Mouse (Mus musculus): Measurements from ENCODE around the gene Dpep2nb. TPM values are rescaled to one million over a fixed set of nuclear protein-coding genes. Genes with fewer than 3 reads are reported as not detected.

The Dpep2nb gene
- not detected in 2 replicates for polyA plus RNA-seq (2011; ENCODE audit: insufficient read depth, insufficient read length, low replicate concordance, missing spikeins)

- Histone ChIP-seq H3K4me3 (replicated peaks; ENCODE audit: control insufficient read depth, low read depth, low read length) (no peak within 1 kb of the TSS), H3K4me1 (ENCODE audit: control insufficient read depth, insufficient read depth, low read length) (peaks cover 2% of the 10 kb centered on the region; the same call in 1 of the 2 replicates), H3K27ac (ENCODE audit: control insufficient read depth, insufficient read depth, low read depth, low read length, poor library complexity) (no peak within 1 kb of the TSS)
- TF ChIP-seq POLR2A (IDR thresholded peaks at IDR 0.05; ENCODE audit: borderline replicate concordance, control insufficient read depth, low read depth, low read length), result no peak
- TF ChIP-seq CTCF (IDR thresholded peaks at IDR 0.05; ENCODE audit: control insufficient read depth, insufficient read depth, low read length), result no peak
- WGBS, result 82% methylated on average over 4 of the region's 4 CpGs
Observed at GRCm38 (mm10) chr8:106005875-106006274, at the start of gene Dpep2nb. TSS of gene Dpep2nb (minus strand) at chr8:106005975.

- peak overlapping the region; percentile 81 for H3K27ac ChIP-seq (ENCODE audit: control insufficient read depth, insufficient read depth, low read depth, low read length, poor library complexity)
- peaks cover 7% of the 10 kb centered on the region for H3K4me1 ChIP-seq (ENCODE audit: control insufficient read depth, insufficient read depth, low read length)
- 30% methylated on average over 3 of the region's 3 CpGs for WGBS
- TF ChIP-seq CTCF (IDR thresholded peaks at IDR 0.05; ENCODE audit: control insufficient read depth, insufficient read depth, low read length) (no peak), POLR2A (IDR thresholded peaks at IDR 0.05; ENCODE audit: borderline replicate concordance, control insufficient read depth, low read depth, low read length) (no peak)
- H3K4me3 ChIP-seq (replicated peaks; ENCODE audit: control insufficient read depth, low read depth, low read length), result no peak overlapping the region
Observed at GRCm38 (mm10) chr8:106055038-106055437, 49.3 kb upstream of the Dpep2nb start.

- WGBS, result 15% methylated on average over 6 of the region's 6 CpGs
- Histone ChIP-seq H3K4me3 (replicated peaks; ENCODE audit: control insufficient read depth, low read depth, low read length) (no peak overlapping the region), H3K27ac (ENCODE audit: control insufficient read depth, insufficient read depth, low read depth, low read length, poor library complexity) (peak overlapping the region; percentile 81), H3K4me1 (ENCODE audit: control insufficient read depth, insufficient read depth, low read length) (peaks cover 7% of the 10 kb centered on the region)
- TF ChIP-seq POLR2A (IDR thresholded peaks at IDR 0.05; ENCODE audit: borderline replicate concordance, control insufficient read depth, low read depth, low read length) (no peak), CTCF (IDR thresholded peaks at IDR 0.05; ENCODE audit: control insufficient read depth, insufficient read depth, low read length) (no peak)
Observed at GRCm38 (mm10) chr8:106054190-106054811, 48.5 kb upstream of the Dpep2nb start.

GRCm38 (mm10) chr8:106052510-106053089 is 46.8 kb upstream of the Dpep2nb start:
- TF ChIP-seq CTCF (IDR thresholded peaks at IDR 0.05; ENCODE audit: control insufficient read depth, insufficient read depth, low read length), result no peak
- no peak for TF ChIP-seq POLR2A (IDR thresholded peaks at IDR 0.05; ENCODE audit: borderline replicate concordance, control insufficient read depth, low read depth, low read length)
- Histone ChIP-seq H3K4me1 (ENCODE audit: control insufficient read depth, insufficient read depth, low read length) (peaks cover 7% of the 10 kb centered on the region), H3K27ac (ENCODE audit: control insufficient read depth, insufficient read depth, low read depth, low read length, poor library complexity) (peak overlapping the region; percentile 82), H3K4me3 (replicated peaks; ENCODE audit: control insufficient read depth, low read depth, low read length) (peak overlapping the region; percentile 70)
- 60% methylated on average over 9 of the region's 9 CpGs for WGBS

- WGBS, result 70% methylated on average over 3 of the region's 3 CpGs
- Histone ChIP-seq H3K4me3 (replicated peaks; ENCODE audit: control insufficient read depth, low read depth, low read length) (peak overlapping the region; percentile 17), H3K27ac (ENCODE audit: control insufficient read depth, insufficient read depth, low read depth, low read length, poor library complexity) (no peak overlapping the region), H3K4me1 (ENCODE audit: control insufficient read depth, insufficient read depth, low read length) (peaks cover 3% of the 10 kb centered on the region; the same call in 1 of the 2 replicates)
- TF ChIP-seq POLR2A (IDR thresholded peaks at IDR 0.05; ENCODE audit: borderline replicate concordance, control insufficient read depth, low read depth, low read length) (no peak), CTCF (IDR thresholded peaks at IDR 0.05; ENCODE audit: control insufficient read depth, insufficient read depth, low read length) (no peak)
Observed at GRCm38 (mm10) chr8:106051068-106051467, 45.3 kb upstream of the Dpep2nb start.

- WGBS, result 69% methylated on average over 6 of the region's 6 CpGs
- Histone ChIP-seq H3K4me3 (replicated peaks; ENCODE audit: control insufficient read depth, low read depth, low read length) (no peak overlapping the region), H3K4me1 (ENCODE audit: control insufficient read depth, insufficient read depth, low read length) (no peaks in the 10 kb centered on the region; the same call in 1 of the 2 replicates), H3K27ac (ENCODE audit: control insufficient read depth, insufficient read depth, low read depth, low read length, poor library complexity) (no peak overlapping the region)
- no peak for TF ChIP-seq CTCF (IDR thresholded peaks at IDR 0.05; ENCODE audit: control insufficient read depth, insufficient read depth, low read length)
- TF ChIP-seq POLR2A (IDR thresholded peaks at IDR 0.05; ENCODE audit: borderline replicate concordance, control insufficient read depth, low read depth, low read length), result no peak
Observed at GRCm38 (mm10) chr8:106049840-106050239, 44.1 kb upstream of the Dpep2nb start.

- Histone ChIP-seq H3K27ac (ENCODE audit: control insufficient read depth, insufficient read depth, low read depth, low read length, poor library complexity) (no peak overlapping the region), H3K4me1 (ENCODE audit: control insufficient read depth, insufficient read depth, low read length) (no peaks in the 10 kb centered on the region; the same call in 1 of the 2 replicates), H3K4me3 (replicated peaks; ENCODE audit: control insufficient read depth, low read depth, low read length) (no peak overlapping the region)
- WGBS, result 68% methylated on average over 5 of the region's 5 CpGs
- TF ChIP-seq POLR2A (IDR thresholded peaks at IDR 0.05; ENCODE audit: borderline replicate concordance, control insufficient read depth, low read depth, low read length) (no peak), CTCF (IDR thresholded peaks at IDR 0.05; ENCODE audit: control insufficient read depth, insufficient read depth, low read length) (no peak)
Observed at GRCm38 (mm10) chr8:106047854-106048630, 42.3 kb upstream of the Dpep2nb start.
